ENCODE assay signal across 8 mouse cellular contexts in the genomic region with DNA sequence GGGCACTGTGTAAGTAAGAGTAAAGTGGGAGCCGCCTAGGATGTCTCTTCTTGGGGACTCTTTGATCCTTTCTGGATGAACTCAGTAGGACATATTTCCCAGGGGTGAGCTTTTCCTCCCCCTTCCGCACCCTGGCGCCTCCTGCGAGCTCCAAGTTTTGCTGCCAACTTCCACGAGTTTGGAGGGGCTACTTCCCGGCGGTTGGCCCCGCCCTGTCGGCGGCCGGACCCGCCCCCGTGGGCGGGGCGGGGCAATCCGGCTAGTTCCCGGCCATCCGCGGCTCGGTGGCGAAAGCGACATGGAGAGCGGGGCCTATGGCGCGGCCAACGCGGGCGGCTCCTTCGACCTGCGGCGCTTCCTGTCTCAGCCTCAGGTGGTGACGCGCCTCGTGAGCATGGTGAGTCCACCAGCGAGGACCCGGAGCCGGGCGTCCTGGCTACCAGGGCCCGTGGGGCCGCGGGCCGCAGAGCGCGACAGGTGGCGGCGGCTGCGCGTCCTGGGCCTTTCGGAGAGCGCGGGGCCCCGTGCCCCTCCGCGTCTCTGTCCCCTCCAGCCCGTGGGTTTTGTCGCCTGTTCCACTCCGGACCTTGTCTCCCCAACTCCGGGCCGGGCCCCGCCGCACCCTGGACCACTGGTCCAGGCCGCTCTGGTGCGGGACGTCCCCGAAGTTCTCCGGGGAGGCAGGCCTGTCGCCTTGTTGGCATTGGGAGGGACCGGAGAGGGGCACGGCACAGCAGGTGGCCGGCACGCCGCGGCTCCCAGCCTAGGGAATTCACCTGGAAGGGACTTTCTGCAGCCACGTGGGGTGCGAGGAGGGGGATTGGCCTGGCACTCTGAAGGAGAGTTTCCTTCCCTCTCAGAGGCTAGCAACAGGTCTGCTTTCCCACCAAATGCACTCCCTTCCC. TPM values are rescaled to one million over a fixed set of nuclear protein-coding genes. Genes with fewer than 3 reads are reported as not detected.
DNase-seq lines count a peak whose midpoint lies in the region; ATAC-seq lines count a peak whose summit lies in the region.

A gene (plus strand): TSS at position 262 of the 905 bp plus-strand sequence.
A gene (plus strand): TSS at position 262 of the 905 bp plus-strand sequence.

- H3K36me3 ChIP-seq in embryonic facial prominence, embryonic 10.5 days (replicated peaks), result peaks cover 32% of the 10 kb centered on the region
- H3K36me3 ChIP-seq in heart, embryonic 10.5 days, result peaks cover 28% of the 10 kb centered on the region
- peaks cover 23% of the 10 kb centered on the region for H3K36me3 ChIP-seq in lung, embryonic 15.5 days
- no peaks in the 10 kb centered on the region for H3K36me3 ChIP-seq in neural tube, embryonic 15.5 days

- ATAC-seq in lung, embryonic 15.5 days (ENCODE audit: borderline replicate concordance, extremely low read depth, low FRiP score, low TSS enrichment), result peak; percentile 79
- peak; percentile 59; the same call in 1 of the 2 replicates for ATAC-seq in neural tube, embryonic 15.5 days (ENCODE audit: low FRiP score)

- DNase-seq in 3134 (ENCODE audit: extremely low read depth, insufficient read length, low spot score), result peak; percentile 88
- peak; percentile 74 for DNase-seq in MN1 (ENCODE audit: low spot score)
- peak; percentile 86 for DNase-seq in embryonic facial prominence, embryonic 10.5 days (ENCODE audit: low spot score)
- peak; percentile 93 for DNase-seq in heart, embryonic 10.5 days (ENCODE audit: low spot score)
- DNase-seq in kidney, adult 8-10 months, result peak; percentile 57 to 75
- DNase-seq in thymus, postnatal 4 days, result peak; percentile 83

- WGBS in embryonic facial prominence, embryonic 10.5 days, result under 1% methylated on average over 75 of the region's 75 CpGs
- WGBS in heart, embryonic 10.5 days, result under 1% methylated on average over 75 of the region's 75 CpGs
- WGBS in lung, embryonic 15.5 days, result 1% methylated on average over 73 of the region's 75 CpGs
- under 1% methylated on average over 75 of the region's 75 CpGs for WGBS in neural tube, embryonic 15.5 days

- no peaks in the 10 kb centered on the region; the same call in 1 of the 2 replicates for H3K27me3 ChIP-seq in embryonic facial prominence, embryonic 10.5 days (replicated peaks; ENCODE audit: low read depth, poor library complexity, severe bottlenecking)
- H3K27me3 ChIP-seq in heart, embryonic 10.5 days (ENCODE audit: insufficient read depth, poor library complexity, severe bottlenecking), result no peaks in the 10 kb centered on the region
- H3K27me3 ChIP-seq in lung, embryonic 15.5 days, result no peaks in the 10 kb centered on the region
- peaks cover 20% of the 10 kb centered on the region for H3K27me3 ChIP-seq in neural tube, embryonic 15.5 days (replicated peaks)

- peak within 1 kb of the TSS; percentile 78 for H3K27ac ChIP-seq in embryonic facial prominence, embryonic 10.5 days (replicated peaks)
- peak within 1 kb of the TSS; percentile 90 for H3K27ac ChIP-seq in heart, embryonic 10.5 days
- H3K27ac ChIP-seq in lung, embryonic 15.5 days, result peak within 1 kb of the TSS; percentile 69
- H3K27ac ChIP-seq in neural tube, embryonic 15.5 days (replicated peaks), result peak within 1 kb of the TSS; percentile 28; the same call in 1 of the 2 replicates

- H3K9me3 ChIP-seq in embryonic facial prominence, embryonic 10.5 days, result no peaks in the 10 kb centered on the region
- H3K9me3 ChIP-seq in heart, embryonic 10.5 days, result no peaks in the 10 kb centered on the region
- H3K9me3 ChIP-seq in lung, embryonic 15.5 days, result no peaks in the 10 kb centered on the region
- H3K9me3 ChIP-seq in neural tube, embryonic 15.5 days (replicated peaks), result no peaks in the 10 kb centered on the region

- peak within 1 kb of the TSS; percentile 86 for H3K4me3 ChIP-seq in embryonic facial prominence, embryonic 10.5 days
- H3K4me3 ChIP-seq in heart, embryonic 10.5 days, result peak within 1 kb of the TSS; percentile 93
- H3K4me3 ChIP-seq in lung, embryonic 15.5 days, result peak within 1 kb of the TSS; percentile 78
- peak within 1 kb of the TSS; percentile 58 for H3K4me3 ChIP-seq in neural tube, embryonic 15.5 days (replicated peaks)

- peak within 1 kb of the TSS; percentile 98 for H3K4me2 ChIP-seq in lung, embryonic 15.5 days
- H3K4me2 ChIP-seq in neural tube, embryonic 15.5 days, result peak within 1 kb of the TSS; percentile 97

- peaks cover 28% of the 10 kb centered on the region for H3K4me1 ChIP-seq in embryonic facial prominence, embryonic 10.5 days
- peaks cover 47% of the 10 kb centered on the region for H3K4me1 ChIP-seq in heart, embryonic 10.5 days
- peaks cover 29% of the 10 kb centered on the region for H3K4me1 ChIP-seq in lung, embryonic 15.5 days
- H3K4me1 ChIP-seq in neural tube, embryonic 15.5 days, result peaks cover 19% of the 10 kb centered on the region

- H3K9ac ChIP-seq in lung, embryonic 15.5 days, result peak within 1 kb of the TSS; percentile 72
- H3K9ac ChIP-seq in neural tube, embryonic 15.5 days (replicated peaks), result peak within 1 kb of the TSS; percentile 55

RNA-seq across cellular contexts. Expression of the first gene that starts in this region (rescaled TPM):
- 0.28 and 0.41 TPM in 2 replicates for polyA plus RNA-seq in embryonic facial prominence, embryonic 10.5 days (2016; fragmentation: Nextera tagmentation; extraction: Ambion mirVana)
- polyA plus RNA-seq in heart, embryonic 10.5 days (2016; fragmentation: Nextera tagmentation; extraction: Ambion mirVana), result 1.1 TPM in 2 replicates
- polyA plus RNA-seq in lung, embryonic 15.5 days (2015; fragmentation: Nextera tagmentation; extraction: Ambion mirVana), result 0.24 TPM in 1 of 2 replicates, not detected in the other
- polyA plus RNA-seq in neural tube, embryonic 15.5 days (2015; fragmentation: Nextera tagmentation; extraction: Ambion mirVana), result 0.95 and 1.7 TPM in 2 replicates

RNA-seq across cellular contexts. Expression of the second gene that starts in this region (rescaled TPM):
- polyA plus RNA-seq in embryonic facial prominence, embryonic 10.5 days (2016; fragmentation: Nextera tagmentation; extraction: Ambion mirVana), result 27.7 and 29.9 TPM in 2 replicates
- polyA plus RNA-seq in heart, embryonic 10.5 days (2016; fragmentation: Nextera tagmentation; extraction: Ambion mirVana), result 68.1 and 76.3 TPM in 2 replicates
- 63.3 and 73.7 TPM in 2 replicates for polyA plus RNA-seq in lung, embryonic 15.5 days (2015; fragmentation: Nextera tagmentation; extraction: Ambion mirVana)
- 13.7 and 52.4 TPM in 2 replicates for polyA plus RNA-seq in neural tube, embryonic 15.5 days (2015; fragmentation: Nextera tagmentation; extraction: Ambion mirVana)

Comparison
In these comparisons a context has a peak if more than half of its experiments do, and no peak if none do; other contexts are left out.
1. Peak in every context shown above with its lines: DNase-seq, ATAC-seq, H3K4me3 ChIP-seq and H3K27ac ChIP-seq.
2. H3K27ac ChIP-seq: peak in every context shown above with its lines; median percentile 90 in heart, embryonic 10.5 days; 78 in embryonic facial prominence, embryonic 10.5 days; 69 in lung, embryonic 15.5 days; 28 in neural tube, embryonic 15.5 days.